Mouse (Mus musculus): Measurements from ENCODE around the gene Gm21310.
"Not testable (repeated sequence)": the region's sequence is repeated elsewhere in the genome, so short reads cannot be mapped to it uniquely, and the experiment has no call there.

Gm21310 gene

GRCm38 (mm10) chrY:10147083-10147482, at the start of gene Gm21310:
TSS of gene Gm21310 (minus strand) at chrY:10147183.
- not testable (repeated sequence) for DNase-seq
